Mouse (Mus musculus): ENCODE results near the gene Pmp22. TPM values are rescaled to one million over a fixed set of nuclear protein-coding genes. Genes with fewer than 3 reads are reported as not detected.

Pmp22 gene
- total RNA-seq, 2 experiments from 2014 or later, result 55.9 to 63.6 TPM

DNA sequence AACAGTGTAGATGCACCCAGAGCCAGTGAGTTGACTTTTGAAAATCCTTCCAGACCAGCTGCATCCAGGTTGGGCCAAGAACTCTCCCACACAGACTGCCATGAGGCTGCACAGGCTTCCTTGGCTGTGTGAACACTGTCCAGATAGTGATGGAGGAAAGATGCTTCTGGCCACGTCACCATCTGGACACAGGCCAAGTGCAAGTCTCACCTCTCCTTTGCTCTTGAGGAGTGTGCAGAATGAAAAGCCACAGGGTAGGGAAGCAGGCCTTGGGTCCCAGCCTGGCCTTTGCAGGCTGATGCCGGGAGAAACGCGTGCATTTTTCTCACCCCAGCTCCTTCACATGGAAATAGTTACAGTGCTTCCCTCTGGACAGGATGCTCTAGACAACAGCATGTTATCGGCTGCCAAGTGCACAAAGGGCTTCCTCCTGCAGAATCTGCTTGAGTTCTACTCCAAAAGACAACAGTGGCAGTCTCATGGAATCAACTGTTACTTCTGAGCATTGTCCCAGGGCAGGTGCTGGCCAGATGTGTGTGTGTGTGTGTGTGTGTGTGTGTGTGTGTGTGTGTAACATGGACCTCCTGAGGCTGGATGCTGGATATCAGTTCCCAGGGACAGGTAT, 2.8 kb upstream of the Pmp22 start:
- intact Hi-C loops (cut with DNase I), result no loop called here
- DNase-seq (ENCODE audit: low spot score), result no peak

DNA sequence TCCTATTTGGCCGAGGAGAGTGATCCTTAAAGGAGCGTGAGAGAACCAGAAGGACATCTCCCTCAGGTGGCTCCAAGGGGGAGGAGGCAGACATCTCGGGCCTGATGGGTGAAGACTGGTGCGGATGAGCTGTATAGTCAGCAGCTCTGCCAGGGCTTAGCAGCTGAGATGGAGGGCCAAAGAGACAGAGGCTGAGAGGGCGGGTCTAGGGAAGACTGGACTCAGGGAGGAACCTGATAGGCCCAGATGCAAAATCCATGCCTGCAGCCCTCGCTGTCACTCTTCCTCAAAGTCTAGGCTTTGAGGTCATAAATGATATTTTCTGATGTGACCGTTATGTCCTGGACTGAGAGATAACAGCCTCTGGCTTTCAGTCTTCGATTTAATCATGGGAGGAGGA, 1.8 kb upstream of the Pmp22 start:
- intact Hi-C loops (cut with DNase I), result no loop called here
- DNase-seq (ENCODE audit: low spot score), result no peak

DNA sequence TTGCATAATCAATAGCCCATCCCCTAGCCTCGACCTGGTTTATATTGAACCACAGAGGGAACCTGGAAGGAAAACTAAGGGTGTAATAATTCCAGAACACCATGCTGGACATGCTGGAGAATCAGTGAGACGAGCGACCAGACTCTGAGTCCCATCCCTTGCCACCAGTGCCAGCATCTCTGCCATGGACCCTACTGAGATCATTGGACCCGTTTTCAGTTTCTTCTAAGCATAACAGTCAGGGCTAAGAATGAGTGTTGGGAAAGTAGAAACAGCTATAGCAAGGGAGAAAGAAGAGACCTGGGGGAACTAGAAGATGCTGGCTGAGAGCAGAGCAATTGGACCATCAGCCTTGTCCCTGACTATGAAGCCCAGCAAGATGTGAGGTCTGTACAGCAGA, 1.3 kb upstream of the Pmp22 start:
- intact Hi-C loops (cut with DNase I), result no loop called here
- DNase-seq (ENCODE audit: low spot score), result no peak

GRCm38 (mm10) chr11:63129375-63129774, 593 bp downstream of the Pmp22 start:
- intact Hi-C loops (cut with DNase I), result no loop called here
- DNase-seq (ENCODE audit: low spot score), result no peak

DNA sequence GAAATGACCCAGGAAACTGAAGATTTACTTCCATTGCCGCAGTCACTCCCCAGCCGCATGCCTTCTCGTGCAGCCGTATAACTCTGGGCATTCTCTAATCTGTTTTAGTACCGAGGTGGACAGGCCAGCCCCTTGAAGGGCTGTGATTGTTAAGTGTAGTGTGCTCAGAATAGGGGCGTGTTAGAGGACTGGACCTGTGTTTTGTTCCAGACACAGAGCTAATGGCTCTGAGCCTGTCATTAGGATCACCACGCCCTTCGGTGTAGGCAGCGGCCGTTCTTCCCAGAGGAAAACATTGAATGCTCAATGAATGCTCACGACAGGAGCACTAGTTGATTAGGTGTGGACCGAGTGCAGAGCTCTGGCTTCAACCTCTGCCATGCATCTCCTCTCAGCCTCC, 1.1 kb downstream of the Pmp22 start:
- intact Hi-C loops (cut with DNase I), result loop anchor here (5.0 kb wide), 3 partner anchors 103 to 388 kb away; no protein-coding TSS in a partner anchor
- no peak for DNase-seq (ENCODE audit: low spot score)

GRCm38 (mm10) chr11:63130497-63130896, 1.7 kb downstream of the Pmp22 start:
- peak; percentile 80 for DNase-seq (ENCODE audit: low spot score)
- intact Hi-C loops (cut with DNase I), result loop anchor here (5.0 kb wide), 3 partner anchors 103 to 388 kb away; no protein-coding TSS in a partner anchor

DNA sequence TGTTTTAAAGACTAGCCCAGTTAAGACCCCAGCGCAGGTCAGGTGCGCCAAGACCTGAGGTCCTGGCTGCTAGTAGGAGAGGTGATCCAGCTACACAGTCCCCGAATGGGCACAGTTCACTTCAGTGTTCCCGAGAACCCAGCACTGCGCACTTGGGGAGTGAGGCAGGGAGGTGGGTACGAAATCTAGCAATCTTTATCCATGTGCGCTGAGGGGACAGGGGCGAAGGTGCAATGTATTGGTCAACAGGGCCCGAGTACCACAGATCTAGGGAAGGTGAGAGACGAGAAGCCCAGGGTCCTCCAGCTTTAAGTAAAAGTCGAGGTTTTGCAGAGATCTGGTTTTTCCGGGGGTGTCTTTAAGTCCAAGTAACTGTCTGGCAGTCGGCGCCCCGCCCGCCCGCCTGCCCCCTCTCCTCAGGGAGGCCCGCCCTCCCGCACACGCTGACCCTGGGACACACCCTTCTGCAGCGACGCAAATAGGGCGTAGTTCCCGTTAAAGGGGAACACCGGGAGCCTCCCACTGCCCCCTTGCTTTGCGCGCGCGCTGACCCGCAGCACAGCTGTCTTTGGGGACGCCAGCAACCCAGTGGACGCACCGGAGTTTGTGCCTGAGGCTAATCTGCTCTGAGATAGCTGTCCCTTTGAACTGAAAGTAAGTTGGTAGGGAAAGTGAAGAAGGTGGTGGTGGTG, 2.4 kb downstream of the Pmp22 start:
- intact Hi-C loops (cut with DNase I), result loop anchor here (5.0 kb wide), 3 partner anchors 104 to 389 kb away; no protein-coding TSS in a partner anchor
- DNase-seq (ENCODE audit: low spot score), result peak; percentile 76

DNA sequence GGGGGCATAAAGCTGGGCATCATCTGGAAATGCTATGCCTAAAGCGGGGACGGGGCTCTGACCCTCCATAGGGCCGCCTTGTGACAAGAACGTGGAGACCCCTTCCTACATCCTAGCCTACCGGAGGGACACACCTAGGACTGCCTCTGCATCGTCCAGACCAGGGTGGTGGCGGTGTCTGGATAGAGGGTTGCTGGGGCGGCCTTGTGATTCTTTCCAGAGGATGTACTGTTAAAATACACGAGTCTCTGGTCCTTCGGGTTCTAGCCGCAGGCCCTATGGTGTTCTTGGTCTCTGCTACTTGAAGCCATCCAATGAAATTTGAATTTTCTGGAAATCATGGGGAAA, 2.9 kb downstream of the Pmp22 start:
- DNase-seq (ENCODE audit: low spot score), result no peak

DNA sequence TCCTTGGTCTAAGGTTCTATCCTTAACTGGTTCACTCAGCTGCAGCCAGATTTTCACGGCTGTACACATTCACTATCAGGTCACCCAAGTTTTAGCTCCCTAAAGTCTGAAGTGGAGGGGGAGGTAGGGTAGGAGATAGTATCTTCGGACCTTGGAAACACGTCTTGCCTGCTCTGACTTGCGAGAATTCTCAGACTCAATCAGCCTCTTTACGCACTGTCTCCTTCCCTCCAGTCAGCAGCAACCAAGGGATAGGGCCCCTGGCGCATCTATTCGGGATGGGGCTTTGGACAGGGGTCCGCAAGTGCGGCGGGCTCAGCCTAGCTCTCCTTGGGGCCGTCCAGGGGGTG, 3.3 kb downstream of the Pmp22 start:
- no peak for DNase-seq (ENCODE audit: low spot score)
- intact Hi-C loops (cut with DNase I), result loop anchor here (5.0 kb wide), 3 partner anchors 105 to 390 kb away; no protein-coding TSS in a partner anchor

More for the DNA sequence above, 2.9 kb downstream of the Pmp22 start:
- intact Hi-C loops (cut with DNase I), result loop anchor here (5.0 kb wide), 3 partner anchors 104 to 389 kb away; no protein-coding TSS in a partner anchor

DNA sequence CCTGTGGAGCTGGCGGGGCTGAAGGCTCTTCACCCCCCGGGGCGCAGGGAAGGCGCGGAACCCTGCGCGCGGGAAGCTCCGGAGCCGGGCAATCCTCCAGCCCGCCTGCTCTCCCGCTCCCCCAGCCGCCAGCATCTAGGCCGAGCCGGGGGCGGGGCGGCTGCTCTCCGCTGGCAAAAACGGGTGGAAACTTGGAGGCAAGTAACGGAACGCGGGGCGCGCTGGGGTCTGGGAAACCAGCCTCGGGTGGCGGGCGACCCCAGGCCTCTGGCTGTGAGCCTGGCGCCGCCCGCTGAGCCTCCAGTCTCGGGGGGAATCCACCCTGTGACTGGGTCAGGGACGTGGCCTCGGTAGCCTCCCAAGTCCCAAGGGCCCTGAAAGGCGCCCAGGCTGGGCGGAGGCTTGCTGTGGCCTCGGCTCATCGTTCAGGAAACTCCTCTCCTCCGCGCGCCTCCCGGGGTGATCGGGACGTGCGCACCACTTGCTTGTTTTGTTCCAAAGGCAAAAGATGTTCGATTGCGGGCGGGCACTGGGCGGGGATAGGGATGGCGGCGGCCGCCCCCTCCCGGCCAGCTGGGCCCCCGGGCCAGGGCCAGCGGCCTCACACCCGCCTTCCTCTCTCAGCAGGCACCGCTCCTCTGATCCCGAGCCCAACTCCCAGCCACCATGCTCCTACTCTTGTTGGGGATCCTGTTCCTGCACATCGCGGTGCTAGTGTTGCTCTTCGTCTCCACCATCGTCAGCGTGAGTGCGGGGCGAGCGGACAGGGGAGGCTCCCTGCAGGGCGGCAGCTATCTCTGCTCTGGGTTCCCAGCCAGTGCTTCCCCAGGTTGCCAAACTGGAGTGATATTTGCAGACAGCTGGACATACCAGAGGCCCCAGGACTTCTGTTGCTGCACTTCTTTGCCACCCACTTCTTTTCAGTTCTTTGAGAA, 4.0 kb downstream of the Pmp22 start:
- peak; percentile 82 for DNase-seq (ENCODE audit: low spot score)
- intact Hi-C loops (cut with DNase I), result loop anchor here (5.0 kb wide), 3 partner anchors 105 to 390 kb away; no protein-coding TSS in a partner anchor

DNA sequence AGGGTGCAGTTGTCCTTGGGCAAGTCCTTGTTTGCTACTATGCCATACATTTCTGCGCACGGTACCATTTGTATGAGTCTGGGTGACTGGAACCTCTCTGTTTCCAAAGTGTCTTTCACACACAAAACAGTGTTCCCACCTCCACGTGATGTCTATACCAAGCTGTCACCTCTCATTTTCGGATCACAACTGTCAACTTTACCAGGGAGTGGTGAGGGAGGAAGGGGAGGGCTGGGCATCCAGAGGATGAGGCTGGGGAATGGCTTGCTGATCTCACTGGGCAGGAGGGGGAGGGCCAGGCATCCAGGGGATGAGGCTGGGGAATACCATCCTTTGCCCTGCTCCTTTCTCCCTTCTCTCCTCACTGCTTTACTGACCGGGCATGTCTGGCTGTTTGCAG, 5.2 kb downstream of the Pmp22 start:
- intact Hi-C loops (cut with DNase I), result loop anchor here (2.0 to 5.0 kb wide), 4 partner anchors 107 to 392 kb away; no protein-coding TSS in a partner anchor
- no peak for DNase-seq (ENCODE audit: low spot score)

DNA sequence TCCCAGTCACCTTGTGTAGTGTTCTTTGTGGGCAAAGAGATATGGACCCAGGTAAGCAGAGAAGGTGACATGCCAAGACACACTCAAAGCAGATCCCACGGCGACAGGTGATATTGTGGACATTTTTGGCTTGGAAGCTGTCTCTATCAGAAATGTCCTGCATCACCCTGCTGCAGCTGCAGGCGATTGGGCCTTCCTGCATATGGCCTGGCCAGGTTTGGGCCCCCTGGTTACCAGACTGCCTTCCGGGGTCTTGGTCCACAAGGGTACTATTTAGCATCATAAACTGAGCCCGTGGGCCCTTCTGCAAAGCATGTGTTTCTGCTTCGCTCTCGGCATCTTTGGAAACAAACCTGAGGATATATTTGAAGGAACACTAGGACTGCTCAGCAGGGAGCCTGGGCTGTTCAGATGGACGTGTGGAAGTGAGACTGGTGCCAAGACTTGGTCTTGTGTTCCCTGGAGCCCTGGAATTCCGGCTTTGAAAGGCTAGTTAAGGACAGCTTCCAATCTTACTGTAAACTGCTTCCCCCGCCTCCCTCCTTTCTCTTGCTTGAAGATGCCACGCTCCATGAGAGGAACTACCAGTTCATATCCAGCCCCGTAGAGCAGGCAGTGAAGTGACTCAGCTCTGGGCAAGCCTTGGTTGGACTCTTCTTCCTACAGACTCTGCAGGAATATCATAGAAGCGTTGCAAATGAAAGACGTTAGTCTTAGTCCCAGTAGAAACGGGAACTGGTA, 6.1 kb downstream of the Pmp22 start:
- intact Hi-C loops (cut with DNase I), result loop anchor here (1.0 to 5.0 kb wide), 6 partner anchors 108 to 393 kb away; no protein-coding TSS in a partner anchor
- DNase-seq (ENCODE audit: low spot score), result no peak

DNA sequence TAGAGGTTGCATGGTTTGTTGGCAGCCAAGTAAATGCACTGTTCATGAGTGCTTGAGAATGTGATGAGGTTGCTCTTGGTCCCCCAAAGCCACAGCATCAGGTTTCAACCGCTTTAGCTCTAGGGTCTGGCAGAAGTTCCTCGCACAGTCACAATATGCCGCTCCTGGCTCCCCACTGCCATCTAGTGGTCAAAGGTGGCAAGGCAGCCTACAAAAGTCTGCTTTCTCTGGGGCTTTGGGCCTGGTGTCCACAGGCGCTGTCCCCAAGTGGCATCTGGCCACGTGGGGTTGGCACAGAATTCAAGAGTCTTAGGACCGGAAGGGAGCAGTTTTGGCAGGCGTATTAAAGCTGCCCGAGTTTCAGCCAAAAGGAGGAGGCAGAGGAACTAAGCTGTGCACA, 6.8 kb downstream of the Pmp22 start:
- DNase-seq (ENCODE audit: low spot score), result peak; percentile 87
- intact Hi-C loops (cut with DNase I), result loop anchor here (1.0 to 2.0 kb wide), 3 partner anchors 139 to 234 kb away; no protein-coding TSS in a partner anchor

DNA sequence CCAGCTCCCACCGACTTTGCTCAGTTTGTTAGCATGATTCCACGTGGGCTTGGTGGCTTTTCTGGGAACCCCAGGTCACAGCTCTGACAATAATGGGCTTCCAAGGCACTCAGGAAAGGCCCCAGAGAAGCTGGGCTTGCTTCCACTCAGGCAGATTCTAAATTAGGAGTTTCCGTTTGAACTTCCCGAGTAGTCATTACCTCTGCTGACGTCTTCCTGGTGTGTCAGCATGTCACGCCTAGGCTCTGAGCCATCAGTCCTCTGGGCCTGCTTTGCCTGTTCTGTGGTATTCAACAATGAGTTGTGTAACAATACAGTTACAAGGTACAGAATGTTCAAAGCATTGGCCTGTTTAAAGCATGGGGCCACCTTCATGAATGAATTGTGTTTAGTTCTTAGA, 7.4 kb downstream of the Pmp22 start:
- intact Hi-C loops (cut with DNase I), result no loop called here
- peak; percentile 77 for DNase-seq (ENCODE audit: low spot score)

DNA sequence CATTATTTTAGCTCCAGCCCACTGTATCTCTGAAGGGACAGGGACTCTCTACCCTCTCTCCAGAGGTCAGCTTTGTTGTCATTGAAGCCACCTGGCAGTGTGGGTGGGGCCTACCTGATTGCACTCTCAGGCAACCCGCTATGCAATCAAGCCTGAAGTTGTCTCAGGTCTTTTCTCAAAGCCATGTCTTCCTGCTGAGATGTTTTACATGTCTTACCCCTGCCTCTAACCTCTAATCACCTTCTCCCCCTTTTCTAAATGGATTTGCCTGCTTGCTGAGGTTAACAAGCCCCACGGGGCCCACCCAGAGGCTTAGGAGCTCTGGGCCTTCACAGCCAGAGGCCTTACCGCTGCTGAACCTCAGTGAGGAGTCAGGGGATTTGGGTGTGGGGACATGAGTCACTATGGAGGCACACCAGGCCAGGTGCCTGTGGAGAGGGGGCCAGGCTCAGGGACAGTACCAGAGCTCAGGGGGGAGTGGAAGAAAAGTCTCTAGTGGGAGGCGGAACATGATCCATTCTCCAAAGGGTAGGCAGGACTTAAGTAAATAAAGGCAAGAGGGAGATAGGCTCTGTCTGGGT, 8.1 kb downstream of the Pmp22 start:
- DNase-seq (ENCODE audit: low spot score), result no peak
- intact Hi-C loops (cut with DNase I), result no loop called here

DNA sequence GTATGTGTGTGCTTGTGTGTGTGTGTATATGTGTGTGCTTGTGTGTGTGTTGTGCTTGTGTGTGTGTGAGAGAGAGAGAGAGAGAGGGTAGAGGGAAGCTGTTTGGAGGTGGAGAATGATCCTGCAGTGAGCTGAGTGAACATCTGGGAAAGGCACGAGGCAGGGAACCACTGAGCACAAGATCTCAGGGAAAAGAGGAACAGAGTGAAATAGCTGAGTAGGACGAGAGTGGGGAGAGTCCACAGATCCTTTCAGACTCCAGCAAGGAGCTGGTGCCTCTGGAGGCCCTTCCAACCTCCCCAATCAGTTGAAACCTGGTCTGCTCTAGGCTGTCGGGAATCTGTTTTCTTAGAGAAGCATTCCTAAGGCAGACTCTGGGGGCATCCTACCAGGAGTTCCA, 10.0 kb downstream of the Pmp22 start:
- DNase-seq (ENCODE audit: low spot score), result no peak
- intact Hi-C loops (cut with DNase I), result no loop called here

- no peak for DNase-seq (ENCODE audit: low spot score)
- intact Hi-C loops (cut with DNase I), result no loop called here
Measured at GRCm38 (mm10) chr11:63142311-63142710, 13.5 kb downstream of the Pmp22 start.

DNA sequence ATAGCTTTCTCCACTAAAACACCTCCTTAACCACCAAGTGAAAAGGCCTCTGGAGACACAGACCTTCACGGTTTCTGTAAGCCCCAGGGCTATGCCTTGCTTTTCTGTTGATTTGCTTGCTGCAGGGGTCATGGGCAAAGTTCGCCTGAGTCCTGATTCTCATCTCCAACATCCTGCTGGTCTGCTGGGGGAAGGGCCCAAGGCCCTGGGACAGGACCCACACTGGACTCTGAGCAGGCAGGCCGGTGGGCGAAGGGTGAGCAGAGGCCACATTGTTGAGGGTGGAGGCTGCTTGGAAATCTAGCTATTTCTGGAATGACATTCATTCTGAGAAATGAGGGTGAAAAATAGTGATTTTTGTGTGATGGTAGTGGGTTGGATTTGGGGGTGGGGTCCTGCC, 14.0 kb downstream of the Pmp22 start:
- DNase-seq (ENCODE audit: low spot score), result no peak
- intact Hi-C loops (cut with DNase I), result no loop called here

DNA sequence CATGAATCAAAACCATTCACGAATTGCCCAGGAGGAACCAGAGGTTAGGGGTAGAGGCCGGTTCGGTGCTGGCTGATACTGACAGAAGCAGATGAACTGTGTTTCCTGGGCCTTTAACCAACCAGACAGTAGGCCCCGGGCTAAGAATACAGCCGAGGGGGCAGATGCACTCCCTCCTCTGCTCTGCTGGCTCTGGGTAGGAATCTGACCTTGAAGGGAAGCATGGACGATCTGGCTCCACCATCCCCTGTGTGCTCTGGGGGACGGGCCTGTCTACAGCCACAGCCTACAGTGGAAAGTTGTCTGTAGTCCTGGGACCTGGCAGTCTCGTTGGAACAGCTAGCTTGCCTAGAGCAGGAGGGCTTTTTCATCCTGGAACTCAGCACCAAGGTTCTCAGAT, 14.7 kb downstream of the Pmp22 start:
- intact Hi-C loops (cut with DNase I), result no loop called here
- DNase-seq (ENCODE audit: low spot score), result no peak
